8 mouse cellular contexts compared by ENCODE assay signal in the genomic region with DNA sequence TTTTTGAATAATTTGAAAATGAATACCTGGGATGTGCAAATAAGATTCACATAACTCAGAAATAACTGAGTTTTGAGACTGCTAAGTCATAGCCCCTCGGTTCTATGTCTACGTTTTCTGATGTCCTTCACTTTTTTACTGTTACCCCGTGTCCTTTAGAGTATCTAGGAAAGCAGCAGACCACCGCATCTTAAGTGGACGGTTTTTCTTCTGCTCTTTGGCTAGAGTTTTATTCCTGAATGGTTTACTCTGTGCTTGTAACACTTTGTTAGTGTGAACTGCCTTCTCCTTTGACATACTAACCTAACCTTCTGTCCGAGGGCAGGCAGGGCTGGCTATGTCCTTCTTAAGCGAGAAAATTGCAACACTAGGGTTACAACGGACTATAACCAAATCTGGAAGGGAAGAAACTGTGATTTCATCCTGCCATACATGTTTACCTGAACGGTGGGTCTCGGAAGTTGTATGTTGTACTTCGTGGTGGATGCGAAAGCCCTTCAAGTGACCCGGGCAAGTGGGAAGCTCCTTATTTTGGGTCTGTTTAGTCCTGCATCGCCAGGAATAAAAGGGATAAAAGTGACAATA. TPM values are rescaled to one million over a fixed set of nuclear protein-coding genes. Genes with fewer than 3 reads are reported as not detected.
DNase-seq lines count a peak whose midpoint lies in the region; ATAC-seq and TF ChIP-seq lines count a peak whose summit lies in the region.

No protein-coding gene starts in this region.

- TF ChIP-seq RAD21 in MEL (IDR thresholded peaks at IDR 0.05; ENCODE audit: low read depth, low read length), result no peak

- H3K27me3 ChIP-seq in cerebellum, adult 2 months (ENCODE audit: control insufficient read depth, insufficient read depth, low read length), result no peaks in the 10 kb centered on the region
- no peaks in the 10 kb centered on the region for H3K27me3 ChIP-seq in MEL (ENCODE audit: control insufficient read depth in 1 of 2, insufficient read depth in 2 of 2, low read length in 2 of 2)
- H3K27me3 ChIP-seq in lung, embryonic 16.5 days (ENCODE audit: control insufficient read depth, insufficient read depth, low read depth, low read length), result no peaks in the 10 kb centered on the region

- H3K4me1 ChIP-seq in cerebellum, adult 2 months (ENCODE audit: control insufficient read depth, insufficient read depth, low read length), result peaks cover 8% of the 10 kb centered on the region; the same call in 1 of the 2 replicates
- peaks cover 2 to 8% of the 10 kb centered on the region in 2 experiments; a peak in 1 of 4 replicates for H3K4me1 ChIP-seq in MEL (ENCODE audit: control insufficient read depth in 1 of 2, insufficient read depth in 2 of 2, low read length in 2 of 2)
- H3K4me1 ChIP-seq in lung, embryonic 16.5 days (replicated peaks; ENCODE audit: control insufficient read depth, insufficient read depth, low read length), result peaks cover 7% of the 10 kb centered on the region

- no peak for TF ChIP-seq CTCF in cerebellum, adult 2 months (IDR thresholded peaks at IDR 0.05; ENCODE audit: borderline replicate concordance, insufficient read depth, low read depth, low read length)
- no peak for TF ChIP-seq CTCF in MEL (IDR thresholded peaks at IDR 0.05 in 2 of 3, conservative IDR thresholded peaks at IDR 0.05 in 1 of 3; ENCODE audit: control insufficient read depth in 1 of 3, insufficient read depth in 1 of 3, low read depth in 2 of 3, low read length in 3 of 3, poor library complexity in 1 of 3, severe bottlenecking in 1 of 3)

- 5% methylated on average over 14 of the region's 14 CpGs for WGBS in cerebellum, adult 2 months
- WGBS in lung, embryonic 16.5 days, result 3% methylated on average over 14 of the region's 14 CpGs

- TF ChIP-seq EP300 in MEL (IDR thresholded peaks at IDR 0.05; ENCODE audit: low read depth in 1 of 2, low read length in 2 of 2), result no peak

- DNase-seq in cerebellum, adult 2 months, result no peak
- no peak for DNase-seq in cerebellum, adult 8-10 months
- DNase-seq in MEL (ENCODE audit: low read depth, low spot score), result no peak
- peak; percentile 18 for DNase-seq in heart, postnatal 4 days
- no peak for DNase-seq in ovary, adult 18-20 months (ENCODE audit: low spot score)
- DNase-seq in gastrocnemius, postnatal 10 days, result no peak
- DNase-seq in right cerebral cortex, postnatal 10 days (ENCODE audit: low spot score in 2 of 2), result no peak

- peak overlapping the region; percentile 85 for H3K4me2 ChIP-seq in lung, embryonic 16.5 days (ENCODE audit: low read depth, low read length)

- peaks cover 20% of the 10 kb centered on the region for H3K79me2 ChIP-seq in MEL (ENCODE audit: control insufficient read depth, insufficient read depth, low read length, poor library complexity)

- TF ChIP-seq POLR2A in cerebellum, adult 2 months (IDR thresholded peaks at IDR 0.05; ENCODE audit: borderline replicate concordance, insufficient read depth, low read length), result no peak
- TF ChIP-seq POLR2A in MEL (IDR thresholded peaks at IDR 0.05; ENCODE audit: control insufficient read depth in 1 of 2, insufficient read depth in 1 of 2, low read depth in 1 of 2, low read length in 2 of 2, poor library complexity in 1 of 2), result no peak

- H3K9ac ChIP-seq in MEL (ENCODE audit: control insufficient read depth, low read depth, low read length, poor library complexity, severe bottlenecking), result peak overlapping the region; percentile 90
- peak overlapping the region; percentile 97 for H3K9ac ChIP-seq in lung, embryonic 16.5 days (ENCODE audit: low read length)

- ATAC-seq in lung, embryonic 16.5 days (ENCODE audit: low read depth), result no peak

- peak overlapping the region; percentile 84 for H3K4me3 ChIP-seq in cerebellum, adult 2 months (replicated peaks; ENCODE audit: insufficient read depth, low read depth, low read length)
- peak overlapping the region; percentile 83 to 92 for H3K4me3 ChIP-seq in MEL (ENCODE audit: control insufficient read depth in 1 of 2, insufficient read depth in 1 of 2, low read depth in 2 of 2, low read length in 2 of 2)
- H3K4me3 ChIP-seq in lung, embryonic 16.5 days (ENCODE audit: low read length), result peak overlapping the region; percentile 89

- peak overlapping the region; percentile 88 for H3K27ac ChIP-seq in cerebellum, adult 2 months (ENCODE audit: insufficient read depth, low read length)
- peak overlapping the region; percentile 60 for H3K27ac ChIP-seq in MEL (ENCODE audit: control insufficient read depth, low read depth, low read length)
- peak overlapping the region; percentile 97 for H3K27ac ChIP-seq in lung, embryonic 16.5 days (ENCODE audit: low read length)

- no peaks in the 10 kb centered on the region for H3K9me3 ChIP-seq in MEL (replicated peaks; ENCODE audit: insufficient read depth, low read length)
- no peaks in the 10 kb centered on the region for H3K9me3 ChIP-seq in lung, embryonic 16.5 days (ENCODE audit: control insufficient read depth, low read length)

- H3K36me3 ChIP-seq in MEL (ENCODE audit: control insufficient read depth in 1 of 2, insufficient read depth in 2 of 2, low read length in 2 of 2), result peaks cover 12 to 16% of the 10 kb centered on the region in 2 experiments
- peaks cover 25% of the 10 kb centered on the region for H3K36me3 ChIP-seq in lung, embryonic 16.5 days (ENCODE audit: control insufficient read depth, insufficient read depth, low read length)

TF ChIP-seq in MEL, 35 proteins besides CTCF, POLR2A, EP300 and RAD21:
- TF ChIP-seq RCOR1 (IDR thresholded peaks at IDR 0.05; ENCODE audit: low read depth, low read length) (0 out of 2 replicates have a peak, but pooled peaks have one; percentile 17), MAFK (IDR thresholded peaks at IDR 0.05; ENCODE audit: borderline replicate concordance, low read depth, low read length) (no peak)
TF ChIP-seq in MEL: peak in this region for 1.

RNA-seq across cellular contexts. Expression of gene Tpt1, which starts 0.7 kb away (rescaled TPM):
- polyA plus RNA-seq in cerebellum, adult 2 months (2012; rRNA removed), result 698 and 753 TPM in 2 replicates
- total RNA-seq in MEL (2012; rRNA removed), result 652 and 695 TPM in 2 replicates
- polyA plus RNA-seq in MEL (2012; ENCODE audit: insufficient read depth in 1 of 2, insufficient read length in 2 of 2, low read depth in 1 of 2, low replicate concordance in 2 of 2, missing spikeins in 1 of 2), result 1,000 to 10,000 TPM in 1 of 2 experiments, 100 to 1,000 TPM in 1; 817 to 1,342 TPM
- total RNA-seq in heart, postnatal 4 days (2021), result 1,000 to 10,000 TPM; 3,223 to 3,331 TPM
- polyA plus RNA-seq in lung, embryonic 16.5 days (2015; fragmentation: Nextera tagmentation; extraction: Ambion mirVana), result 979 and 987 TPM in 2 replicates
- 1,000 to 10,000 TPM; 3,326 to 3,432 TPM for total RNA-seq in gastrocnemius, postnatal 10 days (2021)

RNA-seq across cellular contexts. Expression of gene Slc25a30, which starts 57.4 kb away (rescaled TPM):
- 9.9 and 12.2 TPM in 2 replicates for polyA plus RNA-seq in cerebellum, adult 2 months (2012; rRNA removed)
- total RNA-seq in MEL (2012; rRNA removed), result 20.3 and 25.9 TPM in 2 replicates
- polyA plus RNA-seq in MEL (2012; ENCODE audit: insufficient read depth in 1 of 2, insufficient read length in 2 of 2, low read depth in 1 of 2, low replicate concordance in 2 of 2, missing spikeins in 1 of 2), result 10 to 100 TPM in 1 of 2 experiments, not detected in 1; 24.0 TPM
- 10 to 100 TPM; 17.5 to 20.3 TPM for total RNA-seq in heart, postnatal 4 days (2021)
- polyA plus RNA-seq in lung, embryonic 16.5 days (2015; fragmentation: Nextera tagmentation; extraction: Ambion mirVana), result 3.3 and 3.5 TPM in 2 replicates
- total RNA-seq in gastrocnemius, postnatal 10 days (2021), result 1 to 10 TPM; 6.3 to 9.8 TPM
